Mouse (Mus musculus) spleen, adult 2 months (tissue): ENCODE measurements around the gene Crip1.
A peak's percentile ranks its signal among the peaks of the same experiment; 100 is the strongest.

Experiments used
- CTCF ChIP-seq: fragments of 200-500 bp; IDR thresholded peaks from 2 replicates; pipeline ENCODE4 v1.5.1; 2011; ENCODE audit warnings: mild to moderate bottlenecking, inconsistent platforms; ENCODE audit not compliant: insufficient read depth, insufficient read length, insufficient replicate concordance; ENCODE audit errors: extremely low read depth
- POLR2A ChIP-seq: fragments of 200-500 bp; IDR thresholded peaks from 2 replicates; pipeline ENCODE4 v1.6.1; 2011; ENCODE audit warnings: low read depth, low read length, inconsistent platforms

GRCm38 (mm10) chr12:113102461-113102860 is 43.7 kb upstream of the Crip1 start:
- TF ChIP-seq CTCF: peak; percentile 89; the same call in 1 of the 2 replicates
- no peak for TF ChIP-seq POLR2A
